Mouse (Mus musculus): ENCODE measurements around the gene Cyp24a1. TPM values are rescaled to one million over a fixed set of nuclear protein-coding genes. Genes with fewer than 3 reads are reported as not detected.

The Cyp24a1 gene
- total and polyA plus RNA-seq, 2 experiments from 2014 or later = 0.09 TPM; not detected in 1

DNA sequence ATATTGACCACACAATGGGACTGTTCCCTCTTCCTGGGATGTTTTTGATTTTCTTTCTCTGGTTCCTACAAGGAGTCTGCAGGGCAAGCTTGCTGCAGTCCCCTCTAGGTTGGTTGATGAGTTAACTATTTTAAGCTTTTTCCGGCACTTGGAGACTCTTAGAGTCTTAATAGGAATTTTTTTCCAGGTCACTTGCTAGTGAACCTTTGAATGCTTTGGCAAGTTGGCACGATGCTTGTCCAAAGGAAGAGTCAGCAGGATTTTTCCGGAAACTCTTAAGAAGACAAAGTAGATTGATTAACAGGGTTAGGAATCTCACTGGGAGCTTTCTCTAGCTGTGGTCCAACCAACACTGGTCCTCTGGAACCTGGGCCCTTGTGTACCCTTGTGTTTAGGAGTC, 21.8 kb downstream of the Cyp24a1 start:
- no peak overlapping the region for H3K4me3 ChIP-seq (ENCODE audit: low read depth, low read length)
- no peak overlapping the region for H3K9ac ChIP-seq (replicated peaks; ENCODE audit: low read length, poor library complexity, severe bottlenecking)
- ATAC-seq (ENCODE audit: low FRiP score) (no peak), DNase-seq (ENCODE audit: low spot score) (no peak)
- TF ChIP-seq CTCF (IDR thresholded peaks at IDR 0.05) = no peak
- no peak overlapping the region for H3K27ac ChIP-seq (ENCODE audit: low read depth, low read length)
- WGBS = 75% methylated on average over 3 of the region's 3 CpGs
- no peaks in the 10 kb centered on the region for H3K9me3 ChIP-seq (ENCODE audit: low read length)
- H3K4me2 ChIP-seq (ENCODE audit: low read depth, low read length, poor library complexity, severe bottlenecking) = no peak overlapping the region
- H3K36me3 ChIP-seq (ENCODE audit: insufficient read depth, low read length) = no peaks in the 10 kb centered on the region
- no peaks in the 10 kb centered on the region for H3K4me1 ChIP-seq (ENCODE audit: insufficient read depth, low read length)
- H3K27me3 ChIP-seq (ENCODE audit: insufficient read depth, low read length) = no peaks in the 10 kb centered on the region

DNA sequence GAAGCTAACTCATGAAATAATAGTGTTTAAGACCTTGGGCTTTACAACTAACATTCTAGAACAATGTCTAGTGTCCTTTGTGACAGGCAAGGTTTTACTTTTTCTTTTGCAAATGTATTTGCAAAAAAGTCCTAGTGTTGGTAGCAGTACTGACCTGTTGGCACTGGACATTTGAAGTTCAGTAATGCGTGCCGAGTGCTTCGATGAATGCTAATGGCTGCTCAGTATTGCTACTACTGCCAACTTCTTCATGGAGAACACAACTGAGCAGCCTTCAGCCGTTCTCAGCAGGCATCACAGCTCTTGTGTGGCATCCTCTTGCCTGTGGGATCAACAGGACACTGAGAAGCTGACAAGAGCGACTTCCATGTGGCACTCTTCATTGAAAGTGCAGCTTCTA, 22.8 kb downstream of the Cyp24a1 start:
- no peaks in the 10 kb centered on the region for H3K36me3 ChIP-seq (ENCODE audit: insufficient read depth, low read length)
- ATAC-seq (ENCODE audit: low FRiP score) (no peak), DNase-seq (ENCODE audit: low spot score) (no peak)
- H3K4me2 ChIP-seq (ENCODE audit: low read depth, low read length, poor library complexity, severe bottlenecking) = no peak overlapping the region
- H3K9ac ChIP-seq (replicated peaks; ENCODE audit: low read length, poor library complexity, severe bottlenecking) = no peak overlapping the region
- no peaks in the 10 kb centered on the region for H3K9me3 ChIP-seq (ENCODE audit: low read length)
- TF ChIP-seq CTCF (IDR thresholded peaks at IDR 0.05) = no peak
- no peak overlapping the region for H3K27ac ChIP-seq (ENCODE audit: low read depth, low read length)
- no peaks in the 10 kb centered on the region; the same call in 1 of the 2 replicates for H3K4me1 ChIP-seq (ENCODE audit: insufficient read depth, low read length)
- H3K4me3 ChIP-seq (ENCODE audit: low read depth, low read length) = no peak overlapping the region
- no peaks in the 10 kb centered on the region for H3K27me3 ChIP-seq (ENCODE audit: insufficient read depth, low read length)
- WGBS = 91% methylated on average over 5 of the region's 5 CpGs

DNA sequence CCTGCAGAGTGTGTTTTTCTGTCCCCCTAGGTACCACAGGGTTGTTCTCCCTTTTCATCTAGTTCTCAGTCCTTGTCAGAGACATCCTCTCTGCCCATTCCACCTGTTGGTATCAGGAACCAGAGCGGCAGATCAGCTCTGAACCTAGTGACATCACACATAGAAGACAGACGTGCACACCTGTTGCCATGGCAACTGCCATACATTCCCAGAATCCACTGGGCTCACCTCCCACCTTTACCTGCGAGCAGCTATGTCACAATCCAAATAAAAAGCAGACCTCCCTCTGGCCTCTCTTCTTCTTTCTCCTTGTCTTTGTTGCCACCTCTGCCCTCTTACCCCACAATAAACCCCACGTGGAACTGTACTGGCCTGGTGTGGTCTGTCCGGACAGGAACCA, 26.4 kb downstream of the Cyp24a1 start:
- Histone ChIP-seq H3K9ac (replicated peaks; ENCODE audit: low read length, poor library complexity, severe bottlenecking) (no peak overlapping the region), H3K27me3 (ENCODE audit: insufficient read depth, low read length) (no peaks in the 10 kb centered on the region), H3K4me3 (ENCODE audit: low read depth, low read length) (no peak overlapping the region), H3K27ac (ENCODE audit: low read depth, low read length) (no peak overlapping the region), H3K4me1 (ENCODE audit: insufficient read depth, low read length) (no peaks in the 10 kb centered on the region; the same call in 1 of the 2 replicates), H3K4me2 (ENCODE audit: low read depth, low read length, poor library complexity, severe bottlenecking) (no peak overlapping the region), H3K9me3 (ENCODE audit: low read length) (no peaks in the 10 kb centered on the region), H3K36me3 (ENCODE audit: insufficient read depth, low read length) (no peaks in the 10 kb centered on the region)
- ATAC-seq (ENCODE audit: low FRiP score) = 0 out of 2 replicates have a peak, but pooled peaks have one; percentile 34
- peak; percentile 40 for DNase-seq (ENCODE audit: low spot score)
- no peak for TF ChIP-seq CTCF (IDR thresholded peaks at IDR 0.05)
- 68% methylated on average over 5 of the region's 5 CpGs for WGBS

DNA sequence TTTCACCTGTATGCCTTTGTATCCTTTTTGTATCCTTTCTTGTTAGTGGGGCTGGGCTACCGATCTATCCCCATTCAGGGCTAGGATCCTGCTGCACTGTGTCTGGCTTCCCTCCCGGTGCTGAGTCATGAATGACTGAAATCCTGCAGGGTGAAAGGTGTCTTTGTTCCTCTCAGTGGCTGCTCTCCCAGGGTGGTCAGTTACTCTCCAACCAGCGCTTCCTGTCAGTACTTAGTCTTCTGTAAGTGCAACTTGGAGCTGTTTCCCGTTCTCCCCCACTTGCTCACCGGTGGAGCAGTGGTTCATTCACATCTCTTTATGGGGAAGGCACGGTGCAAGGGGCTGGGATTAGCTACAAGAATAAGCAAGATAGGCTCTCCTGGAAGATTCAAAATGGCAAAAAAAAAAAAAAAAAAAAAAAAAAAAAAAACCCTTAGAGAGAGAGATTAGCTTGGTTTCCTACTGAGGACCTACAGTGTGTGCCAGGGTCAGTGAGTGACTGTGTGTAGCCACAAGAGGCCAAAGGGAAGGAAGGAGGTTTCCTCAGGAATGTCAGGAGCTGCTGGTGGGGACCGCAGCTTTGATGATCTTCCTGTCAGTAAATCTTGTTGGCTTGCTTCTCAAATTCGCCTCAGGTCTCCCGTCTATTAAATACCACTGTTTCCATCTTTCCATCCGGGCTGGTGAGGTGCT, 27.2 kb downstream of the Cyp24a1 start:
- Histone ChIP-seq H3K36me3 (ENCODE audit: insufficient read depth, low read length) (no peaks in the 10 kb centered on the region), H3K27ac (ENCODE audit: low read depth, low read length) (no peak overlapping the region), H3K4me1 (ENCODE audit: insufficient read depth, low read length) (no peaks in the 10 kb centered on the region; the same call in 1 of the 2 replicates), H3K9me3 (ENCODE audit: low read length) (no peaks in the 10 kb centered on the region), H3K4me2 (ENCODE audit: low read depth, low read length, poor library complexity, severe bottlenecking) (peak overlapping the region; percentile 9; the same call in 1 of the 2 replicates), H3K9ac (replicated peaks; ENCODE audit: low read length, poor library complexity, severe bottlenecking) (no peak overlapping the region), H3K4me3 (ENCODE audit: low read depth, low read length) (no peak overlapping the region), H3K27me3 (ENCODE audit: insufficient read depth, low read length) (no peaks in the 10 kb centered on the region)
- ATAC-seq (ENCODE audit: low FRiP score) (no peak), DNase-seq (ENCODE audit: low spot score) (peak; percentile 54)
- no peak for TF ChIP-seq CTCF (IDR thresholded peaks at IDR 0.05)
- WGBS = 12% methylated on average over 10 of the region's 10 CpGs

DNA sequence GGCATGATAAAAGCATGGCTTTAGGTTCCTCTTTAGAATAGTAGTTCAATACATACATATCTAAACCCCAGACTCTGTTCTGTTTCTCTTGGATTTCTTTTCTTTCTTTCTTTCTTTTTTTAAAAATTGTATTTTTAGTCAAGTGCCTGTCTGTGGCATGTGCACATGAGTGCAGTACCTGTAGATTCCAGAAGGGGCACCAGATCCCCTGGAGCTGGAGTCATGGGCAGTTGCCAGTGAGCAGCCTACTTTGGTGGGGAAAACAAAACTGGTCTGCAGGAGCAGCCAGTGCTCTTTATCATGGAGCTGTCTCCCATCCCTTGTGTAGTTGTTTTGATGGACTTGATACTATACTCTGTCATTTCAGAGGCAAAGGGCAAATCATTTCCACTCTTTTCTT, 28.9 kb downstream of the Cyp24a1 start:
- Histone ChIP-seq H3K4me3 (ENCODE audit: low read depth, low read length) (no peak overlapping the region), H3K27me3 (ENCODE audit: insufficient read depth, low read length) (no peaks in the 10 kb centered on the region), H3K9me3 (ENCODE audit: low read length) (no peaks in the 10 kb centered on the region), H3K4me1 (ENCODE audit: insufficient read depth, low read length) (no peaks in the 10 kb centered on the region; the same call in 1 of the 2 replicates), H3K36me3 (ENCODE audit: insufficient read depth, low read length) (no peaks in the 10 kb centered on the region), H3K27ac (ENCODE audit: low read depth, low read length) (no peak overlapping the region), H3K9ac (replicated peaks; ENCODE audit: low read length, poor library complexity, severe bottlenecking) (no peak overlapping the region), H3K4me2 (ENCODE audit: low read depth, low read length, poor library complexity, severe bottlenecking) (no peak overlapping the region)
- DNase-seq (ENCODE audit: low spot score) = no peak
- peak; percentile 42 for TF ChIP-seq CTCF (IDR thresholded peaks at IDR 0.05)
- ATAC-seq (ENCODE audit: low FRiP score) = no peak

DNA sequence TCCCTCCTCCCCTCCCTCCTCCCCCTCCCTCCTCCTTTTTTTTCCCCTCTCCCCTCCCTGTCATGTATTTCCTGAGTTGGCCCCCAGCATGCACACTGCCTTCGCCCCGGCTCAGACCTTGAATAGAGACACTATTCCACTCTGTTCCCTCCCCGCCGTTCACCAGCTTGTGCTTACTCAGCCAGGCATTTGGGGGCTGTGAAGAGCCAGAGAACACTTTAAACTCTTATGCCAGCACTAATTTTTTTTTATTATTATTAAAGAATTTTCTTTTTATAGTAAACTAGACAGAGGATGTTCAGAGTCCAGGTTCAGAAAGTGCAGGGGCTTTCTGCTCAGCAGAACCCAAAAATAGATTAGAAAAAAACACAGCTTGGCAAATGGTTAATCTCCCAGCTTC, 32.1 kb downstream of the Cyp24a1 start:
- Histone ChIP-seq H3K27me3 (ENCODE audit: insufficient read depth, low read length) (no peaks in the 10 kb centered on the region), H3K9ac (replicated peaks; ENCODE audit: low read length, poor library complexity, severe bottlenecking) (no peak overlapping the region), H3K9me3 (ENCODE audit: low read length) (no peaks in the 10 kb centered on the region), H3K36me3 (ENCODE audit: insufficient read depth, low read length) (no peaks in the 10 kb centered on the region), H3K4me2 (ENCODE audit: low read depth, low read length, poor library complexity, severe bottlenecking) (no peak overlapping the region), H3K4me1 (ENCODE audit: insufficient read depth, low read length) (no peaks in the 10 kb centered on the region; the same call in 1 of the 2 replicates), H3K4me3 (ENCODE audit: low read depth, low read length) (no peak overlapping the region), H3K27ac (ENCODE audit: low read depth, low read length) (no peak overlapping the region)
- ATAC-seq (ENCODE audit: low FRiP score) (no peak), DNase-seq (ENCODE audit: low spot score) (no peak)
- 39% methylated on average over 4 of the region's 4 CpGs for WGBS
- TF ChIP-seq CTCF (IDR thresholded peaks at IDR 0.05) = no peak

Measured in midbrain, postnatal 0 days (tissue).